Mouse (Mus musculus): Measurements from ENCODE around the gene Snx29. TPM values are rescaled to one million over a fixed set of nuclear protein-coding genes. Genes with fewer than 3 reads are reported as not detected.

Gene Snx29
- polyA plus RNA-seq, 1 experiment from 2014 or later = 12.5 TPM

DNA sequence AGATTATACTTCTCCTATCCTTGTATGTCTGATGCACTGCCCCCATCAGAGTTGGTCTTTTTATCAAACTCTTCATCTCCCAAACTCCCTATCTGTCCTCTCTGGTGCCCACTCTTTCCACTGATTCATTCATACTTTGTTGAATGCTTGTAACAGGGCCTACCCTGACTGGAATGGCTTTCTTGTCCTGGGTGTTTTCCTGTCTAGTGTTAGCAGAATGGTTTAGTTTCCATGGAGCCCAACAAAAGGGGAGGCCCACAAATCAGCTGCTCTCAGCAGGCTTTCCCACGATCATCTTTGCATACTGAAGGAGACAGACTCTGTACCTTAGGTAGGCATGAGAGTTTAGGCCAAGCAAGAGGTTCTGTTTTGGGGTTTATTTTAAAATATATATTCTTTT is 346.2 kb downstream of the Snx29 start:
- DNase-seq (ENCODE audit: low spot score) = no peak
- H3K27me3 ChIP-seq (ENCODE audit: low read depth, poor library complexity, severe bottlenecking) = no peaks in the 10 kb centered on the region
- no peak overlapping the region for H3K4me3 ChIP-seq
- no peaks in the 10 kb centered on the region for H3K9me3 ChIP-seq (replicated peaks)
- WGBS = 88% methylated on average over 1 of the region's 1 CpGs
- H3K36me3 ChIP-seq = no peaks in the 10 kb centered on the region
- H3K27ac ChIP-seq = no peak overlapping the region
- no peaks in the 10 kb centered on the region for H3K4me1 ChIP-seq

DNA sequence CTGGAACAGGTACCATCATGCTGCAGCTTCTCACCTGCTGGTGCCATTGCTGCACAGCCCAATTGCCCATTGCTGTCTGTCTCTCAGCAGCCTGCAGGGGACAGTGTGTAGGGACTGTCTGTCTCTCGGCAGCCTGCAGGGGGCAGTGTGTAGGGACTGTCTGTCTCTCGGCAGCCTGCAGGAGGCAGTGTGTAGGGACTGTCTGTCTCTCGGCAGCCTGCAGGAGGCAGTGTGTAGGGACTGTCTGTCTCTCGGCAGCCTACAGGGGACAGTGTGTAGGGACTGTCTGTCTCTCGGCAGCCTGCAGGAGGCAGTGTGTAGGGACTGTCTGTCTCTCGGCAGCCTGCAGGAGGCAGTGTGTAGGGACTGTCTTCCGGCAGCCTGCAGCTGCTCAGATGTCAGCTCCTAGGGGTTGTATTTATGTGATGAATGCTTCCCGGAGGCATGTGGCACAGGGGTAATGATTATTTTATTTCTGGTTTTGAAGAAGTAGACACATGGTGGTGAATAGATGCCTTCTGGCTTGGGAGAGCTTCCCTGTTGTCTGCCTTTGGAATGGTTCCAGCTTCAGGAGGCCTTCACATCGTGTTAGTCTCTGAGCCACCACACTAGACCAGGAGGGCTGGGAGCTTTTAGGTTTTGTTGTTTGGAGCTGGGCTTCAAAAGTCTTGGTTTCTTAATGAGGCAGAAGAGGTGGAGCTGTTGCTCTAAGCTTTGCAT is 347.7 kb downstream of the Snx29 start:
- DNase-seq (ENCODE audit: low spot score) = no peak
- no peaks in the 10 kb centered on the region for H3K4me1 ChIP-seq
- WGBS = 92% methylated on average over 9 of the region's 9 CpGs
- no peaks in the 10 kb centered on the region for H3K36me3 ChIP-seq
- H3K27me3 ChIP-seq (ENCODE audit: low read depth, poor library complexity, severe bottlenecking) = no peaks in the 10 kb centered on the region
- H3K27ac ChIP-seq = no peak overlapping the region
- no peak overlapping the region for H3K4me3 ChIP-seq
- no peaks in the 10 kb centered on the region for H3K9me3 ChIP-seq (replicated peaks)

DNA sequence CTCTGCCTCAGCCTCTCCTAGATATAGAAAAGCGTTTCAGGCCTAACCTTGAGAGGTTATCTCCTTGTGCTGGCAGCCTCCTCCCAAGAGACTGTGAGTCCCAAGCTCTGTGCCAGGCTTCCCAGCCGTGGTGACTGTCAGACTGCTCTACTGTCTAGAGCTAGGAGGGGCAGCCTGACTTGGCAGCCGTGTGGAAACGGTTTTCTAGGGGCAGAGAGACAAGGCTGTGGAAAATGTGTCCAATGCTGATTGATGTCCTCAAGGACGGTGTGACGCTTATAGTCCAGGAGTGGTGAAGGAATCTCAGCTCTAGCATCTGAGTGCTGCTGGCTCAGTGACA is 348.2 kb downstream of the Snx29 start:
- Histone ChIP-seq H3K27ac (no peak overlapping the region), H3K27me3 (ENCODE audit: low read depth, poor library complexity, severe bottlenecking) (no peaks in the 10 kb centered on the region), H3K4me3 (no peak overlapping the region), H3K4me1 (no peaks in the 10 kb centered on the region), H3K9me3 (replicated peaks) (no peaks in the 10 kb centered on the region), H3K36me3 (no peaks in the 10 kb centered on the region)
- no peak for DNase-seq (ENCODE audit: low spot score)
- 82% methylated on average over 6 of the region's 6 CpGs for WGBS

DNA sequence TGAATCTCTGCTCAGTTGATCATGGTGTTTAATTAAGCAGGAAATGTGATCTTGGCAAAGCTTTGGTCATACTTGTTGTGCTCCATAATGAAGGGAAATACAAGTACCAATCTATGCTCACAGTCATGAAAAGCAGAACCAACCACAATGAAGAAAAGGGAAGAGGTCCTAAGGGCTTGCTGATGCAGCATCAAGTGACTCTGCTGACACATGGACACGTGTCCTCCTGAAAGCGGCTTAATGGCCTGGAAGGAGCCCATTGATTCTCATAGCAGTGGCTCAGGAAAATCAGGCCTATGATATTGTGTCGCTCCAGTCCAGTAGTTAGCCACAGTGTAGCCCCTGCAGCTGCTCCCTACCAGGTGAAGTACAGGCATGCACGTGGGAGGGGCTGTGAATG is 353.3 kb downstream of the Snx29 start:
- no peaks in the 10 kb centered on the region for H3K4me1 ChIP-seq
- 71% methylated on average over 4 of the region's 4 CpGs for WGBS
- H3K4me3 ChIP-seq = no peak overlapping the region
- H3K36me3 ChIP-seq = no peaks in the 10 kb centered on the region
- H3K9me3 ChIP-seq (replicated peaks) = no peaks in the 10 kb centered on the region
- H3K27ac ChIP-seq = no peak overlapping the region
- DNase-seq (ENCODE audit: low spot score) = no peak
- H3K27me3 ChIP-seq (ENCODE audit: low read depth, poor library complexity, severe bottlenecking) = no peaks in the 10 kb centered on the region

DNA sequence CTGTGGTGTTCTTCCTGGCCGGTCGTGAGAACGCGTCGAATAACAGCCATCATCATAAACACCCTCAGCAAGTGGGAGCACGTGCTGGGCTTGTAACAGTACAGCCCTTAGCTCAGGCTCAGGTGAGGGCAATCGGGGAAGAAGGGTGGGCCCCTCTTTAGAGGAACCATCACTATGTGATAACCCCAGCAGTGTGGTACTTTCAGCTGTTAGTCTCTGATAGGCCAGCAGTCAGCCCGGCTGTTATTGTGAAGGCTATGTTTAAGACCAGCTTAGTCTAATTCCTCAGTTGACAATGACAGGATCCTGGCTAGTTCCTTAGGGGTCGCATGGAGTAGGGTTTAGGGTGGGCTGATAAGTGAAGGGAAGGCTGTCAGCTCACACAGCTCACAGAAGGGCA is 362.6 kb downstream of the Snx29 start:
- Histone ChIP-seq H3K36me3 (no peaks in the 10 kb centered on the region), H3K4me1 (no peaks in the 10 kb centered on the region), H3K27me3 (ENCODE audit: low read depth, poor library complexity, severe bottlenecking) (no peaks in the 10 kb centered on the region), H3K9me3 (replicated peaks) (no peaks in the 10 kb centered on the region), H3K4me3 (no peak overlapping the region), H3K27ac (no peak overlapping the region)
- DNase-seq (ENCODE audit: low spot score) = no peak
- 89% methylated on average over 9 of the region's 9 CpGs for WGBS

DNA sequence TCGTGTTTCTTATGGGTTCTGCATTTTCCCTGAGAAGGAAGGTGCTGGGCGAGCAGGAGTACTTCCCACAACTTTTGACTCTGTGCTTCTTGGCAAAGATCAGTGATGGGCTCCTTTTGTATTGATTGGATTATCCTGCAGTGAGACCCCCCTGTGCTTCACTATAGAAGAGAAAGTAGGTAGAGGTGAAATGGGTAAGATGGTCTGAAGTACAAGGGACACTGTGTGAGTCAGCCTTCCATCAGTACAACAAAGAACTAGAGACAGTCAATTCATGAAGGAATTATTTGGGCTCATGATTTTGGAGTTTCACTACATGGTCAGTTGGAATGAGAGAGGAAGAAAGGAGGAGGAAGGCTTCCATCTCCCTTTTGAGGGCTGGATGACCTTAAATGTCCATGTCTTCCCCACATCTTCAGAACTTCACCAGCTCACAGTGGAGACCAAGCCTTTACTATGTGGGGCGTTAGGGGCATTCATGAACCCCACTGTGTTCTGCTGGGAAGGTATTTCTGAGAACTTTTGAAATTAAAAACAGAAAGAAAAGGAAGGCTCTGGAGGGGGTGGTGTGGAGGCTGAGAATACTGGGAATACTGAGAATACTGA is 363.1 kb downstream of the Snx29 start:
- H3K36me3 ChIP-seq = no peaks in the 10 kb centered on the region
- no peak overlapping the region for H3K4me3 ChIP-seq
- H3K27ac ChIP-seq = no peak overlapping the region
- no peaks in the 10 kb centered on the region for H3K4me1 ChIP-seq
- WGBS = 88% methylated on average over 3 of the region's 3 CpGs
- H3K27me3 ChIP-seq (ENCODE audit: low read depth, poor library complexity, severe bottlenecking) = no peaks in the 10 kb centered on the region
- DNase-seq (ENCODE audit: low spot score) = no peak
- no peaks in the 10 kb centered on the region for H3K9me3 ChIP-seq (replicated peaks)

DNA sequence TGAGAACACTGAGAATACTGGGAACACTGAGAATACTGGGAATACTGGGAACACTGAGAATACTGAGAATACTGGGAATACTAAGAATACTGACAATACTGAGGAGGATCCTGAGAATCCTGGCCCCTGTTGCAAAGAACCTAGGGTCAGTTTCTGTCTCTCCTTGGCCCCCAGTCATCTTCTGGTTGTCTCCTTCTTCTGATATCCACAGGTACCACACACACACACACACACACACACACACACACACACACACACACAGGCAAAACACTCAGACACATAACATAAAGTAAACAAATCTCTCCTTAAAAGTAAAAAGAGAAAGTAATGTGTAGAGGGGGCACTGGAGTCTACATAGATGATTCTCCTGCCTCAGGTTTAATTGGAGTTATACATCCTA is 365.1 kb downstream of the Snx29 start:
- H3K9me3 ChIP-seq (replicated peaks) = no peaks in the 10 kb centered on the region
- H3K36me3 ChIP-seq = no peaks in the 10 kb centered on the region
- H3K4me3 ChIP-seq = no peak overlapping the region
- no peak for DNase-seq (ENCODE audit: low spot score)
- no peaks in the 10 kb centered on the region for H3K27me3 ChIP-seq (ENCODE audit: low read depth, poor library complexity, severe bottlenecking)
- no peaks in the 10 kb centered on the region for H3K4me1 ChIP-seq
- no peak overlapping the region for H3K27ac ChIP-seq

DNA sequence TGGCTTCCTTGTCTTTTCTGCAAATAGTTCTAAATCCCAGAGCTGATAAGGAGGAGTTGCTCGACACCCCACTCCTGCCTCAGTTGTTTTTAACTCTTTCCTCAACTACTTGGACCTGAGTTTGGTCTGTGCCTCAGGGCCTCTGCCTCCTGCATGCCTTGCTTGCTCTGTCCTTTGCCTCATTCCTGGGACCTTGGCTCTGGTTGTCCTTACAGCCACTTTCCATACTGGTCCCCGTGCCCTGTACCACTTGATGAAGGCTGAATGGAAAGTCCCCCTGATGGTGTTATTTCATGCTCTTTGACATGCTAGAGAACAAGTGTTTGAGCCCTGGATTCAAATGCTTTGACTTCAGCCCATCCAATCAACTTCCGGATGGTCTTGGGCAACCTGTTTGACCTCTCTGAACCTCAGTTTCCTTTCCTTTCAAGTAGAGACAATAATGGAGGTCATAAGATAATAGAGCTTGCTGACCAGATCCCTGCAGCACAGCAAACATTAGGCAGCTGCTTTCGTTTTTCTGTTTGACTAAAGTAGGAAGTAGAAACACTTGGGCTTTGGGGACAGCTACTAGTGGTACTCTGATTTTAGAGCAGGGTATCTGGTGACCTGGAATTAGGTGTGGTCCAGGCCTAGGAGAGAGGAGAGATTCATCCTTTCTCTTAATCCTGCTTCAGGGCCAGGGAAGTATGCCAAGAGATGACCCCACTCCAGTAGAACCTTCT is 365.7 kb downstream of the Snx29 start:
- WGBS = 71% methylated on average over 4 of the region's 4 CpGs
- Histone ChIP-seq H3K27me3 (ENCODE audit: low read depth, poor library complexity, severe bottlenecking) (no peaks in the 10 kb centered on the region), H3K4me3 (no peak overlapping the region), H3K36me3 (no peaks in the 10 kb centered on the region), H3K27ac (no peak overlapping the region), H3K9me3 (replicated peaks) (no peaks in the 10 kb centered on the region), H3K4me1 (no peaks in the 10 kb centered on the region)
- DNase-seq (ENCODE audit: low spot score) = no peak

DNA sequence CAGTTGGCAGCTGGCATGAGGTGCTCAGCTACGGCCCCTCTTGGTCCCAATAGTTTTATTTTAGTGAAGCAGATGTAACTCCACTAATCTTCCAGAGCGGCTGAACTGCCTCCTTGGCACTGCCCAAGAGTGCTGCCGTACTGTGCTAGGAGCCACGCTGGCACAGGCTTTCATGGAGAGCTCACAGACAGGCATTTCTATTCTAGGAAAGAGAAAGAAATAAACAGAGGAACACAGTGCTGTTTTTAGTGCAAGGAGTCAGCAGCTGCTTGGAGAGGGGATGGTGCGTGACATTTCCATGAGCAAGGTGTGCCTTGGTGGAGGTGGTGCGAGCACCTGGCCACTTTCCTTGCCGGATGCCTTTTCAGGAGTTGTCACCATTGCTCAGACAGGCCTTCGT is 367.4 kb downstream of the Snx29 start:
- 90% methylated on average over 8 of the region's 8 CpGs for WGBS
- no peak overlapping the region for H3K27ac ChIP-seq

DNA sequence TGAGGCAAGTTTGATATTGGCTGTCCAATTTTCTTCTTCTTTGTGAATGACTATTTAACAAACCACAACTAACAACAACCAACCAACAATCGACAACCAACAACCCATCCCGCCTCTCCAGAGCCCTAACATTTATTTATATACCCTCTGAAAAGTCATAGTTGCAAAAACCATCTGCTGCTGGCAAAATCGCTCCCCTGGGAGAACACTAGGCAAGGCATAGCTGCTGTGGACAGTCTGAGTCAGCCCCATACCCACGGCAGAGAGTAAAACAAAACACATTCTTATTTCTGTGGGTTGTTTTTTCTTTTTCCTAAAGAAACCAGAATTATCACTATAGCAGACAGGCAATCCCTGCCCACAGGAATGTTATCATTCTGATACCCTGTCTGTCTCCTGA is 368.0 kb downstream of the Snx29 start:
- Histone ChIP-seq H3K36me3 (no peaks in the 10 kb centered on the region), H3K4me1 (peaks cover 6% of the 10 kb centered on the region; the same call in 1 of the 2 replicates), H3K27me3 (ENCODE audit: low read depth, poor library complexity, severe bottlenecking) (no peaks in the 10 kb centered on the region), H3K4me3 (no peak overlapping the region), H3K9me3 (replicated peaks) (no peaks in the 10 kb centered on the region), H3K27ac (no peak overlapping the region)
- WGBS = 90% methylated on average over 4 of the region's 4 CpGs
- no peak for DNase-seq (ENCODE audit: low spot score)

More for the DNA sequence above, 367.4 kb downstream of the Snx29 start:
- H3K4me3 ChIP-seq = no peak overlapping the region
- no peaks in the 10 kb centered on the region for H3K36me3 ChIP-seq
- H3K27me3 ChIP-seq (ENCODE audit: low read depth, poor library complexity, severe bottlenecking) = no peaks in the 10 kb centered on the region
- no peaks in the 10 kb centered on the region for H3K9me3 ChIP-seq (replicated peaks)
- DNase-seq (ENCODE audit: low spot score) = no peak
- peaks cover 6% of the 10 kb centered on the region; the same call in 1 of the 2 replicates for H3K4me1 ChIP-seq

DNA sequence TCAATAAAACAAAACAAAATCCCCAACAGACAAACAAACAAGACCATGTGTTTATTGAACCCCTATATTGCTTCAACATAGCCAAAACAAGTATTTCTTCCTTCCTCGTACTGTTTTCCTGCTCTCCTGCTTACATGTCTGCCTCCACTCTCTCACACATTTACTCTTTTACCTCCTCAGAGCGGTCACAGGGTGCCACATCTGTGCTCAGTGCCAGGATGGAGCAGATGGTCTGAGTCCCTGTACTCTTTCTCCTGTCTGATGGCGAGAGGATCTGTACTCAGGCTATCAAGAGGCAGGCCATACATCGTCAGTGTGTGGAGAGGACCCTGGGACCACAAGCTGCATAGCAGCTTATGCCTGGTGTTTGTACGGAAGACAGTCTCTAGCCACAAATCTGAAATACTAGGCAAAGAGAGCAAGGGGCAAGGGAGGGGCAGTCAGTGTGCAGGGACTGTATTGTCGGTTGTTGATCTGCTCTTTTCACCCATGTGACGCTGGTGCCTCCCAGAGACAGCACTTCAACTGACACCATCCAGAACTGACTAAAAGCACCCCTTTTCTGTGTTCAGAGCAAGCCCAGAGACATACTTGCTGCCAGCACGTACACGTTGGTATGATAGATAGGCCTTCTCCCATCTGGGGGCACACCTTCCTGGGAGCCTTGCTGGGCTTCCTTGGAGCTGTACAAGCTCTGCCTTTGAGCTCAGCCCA is 368.9 kb downstream of the Snx29 start:
- WGBS = 69% methylated on average over 9 of the region's 9 CpGs

DNA sequence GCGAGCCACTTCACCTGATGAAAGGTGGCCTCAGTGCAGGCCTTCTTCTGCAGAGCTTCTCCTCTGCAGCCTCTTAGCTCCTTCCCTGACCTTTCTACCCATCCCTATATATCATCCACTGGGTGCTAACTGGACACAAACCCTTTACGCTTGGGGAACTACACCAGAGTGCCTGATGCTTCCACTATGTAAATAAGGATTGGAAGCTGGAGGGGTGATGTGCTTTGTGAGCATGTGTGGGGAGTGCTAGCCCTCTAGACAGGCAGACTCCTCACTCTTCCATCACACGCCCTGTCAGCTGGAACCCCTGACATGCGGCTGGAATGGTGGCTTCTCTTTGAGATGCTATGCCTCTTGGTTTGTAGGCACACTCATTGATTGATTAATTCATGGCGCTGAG is 370.0 kb downstream of the Snx29 start:
- no peak overlapping the region for H3K27ac ChIP-seq
- WGBS = 74% methylated on average over 5 of the region's 5 CpGs
- no peak for DNase-seq (ENCODE audit: low spot score)

More for the DNA sequence above, 368.9 kb downstream of the Snx29 start:
- H3K36me3 ChIP-seq = no peaks in the 10 kb centered on the region
- H3K4me3 ChIP-seq = no peak overlapping the region
- peaks cover 6% of the 10 kb centered on the region; the same call in 1 of the 2 replicates for H3K4me1 ChIP-seq
- H3K27ac ChIP-seq = no peak overlapping the region
- DNase-seq (ENCODE audit: low spot score) = no peak
- no peaks in the 10 kb centered on the region for H3K9me3 ChIP-seq (replicated peaks)
- H3K27me3 ChIP-seq (ENCODE audit: low read depth, poor library complexity, severe bottlenecking) = no peaks in the 10 kb centered on the region

DNA sequence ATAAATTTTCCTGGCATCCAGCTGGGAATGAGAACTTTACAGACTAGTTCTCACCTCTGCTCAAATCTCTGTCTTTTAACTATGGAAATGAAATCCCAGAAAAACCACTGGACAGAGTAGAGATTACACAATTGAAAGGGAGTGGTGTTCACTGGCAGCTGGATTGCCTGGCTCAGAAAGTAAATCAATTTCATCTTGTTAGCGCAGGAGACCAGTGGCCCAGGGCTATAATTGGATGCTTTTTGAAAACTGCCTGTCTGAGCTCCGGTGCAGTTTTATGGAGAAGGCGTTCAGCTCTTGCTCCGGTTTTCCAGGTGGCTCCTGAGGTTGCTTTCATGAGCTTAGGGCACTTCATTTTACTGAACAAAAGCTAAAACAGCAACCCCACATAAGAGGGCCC is 371.7 kb downstream of the Snx29 start:
- no peaks in the 10 kb centered on the region for H3K27me3 ChIP-seq (ENCODE audit: low read depth, poor library complexity, severe bottlenecking)
- H3K36me3 ChIP-seq = no peaks in the 10 kb centered on the region
- no peaks in the 10 kb centered on the region for H3K9me3 ChIP-seq (replicated peaks)
- DNase-seq (ENCODE audit: low spot score) = no peak
- H3K27ac ChIP-seq = no peak overlapping the region
- H3K4me3 ChIP-seq = no peak overlapping the region
- 65% methylated on average over 4 of the region's 4 CpGs for WGBS
- H3K4me1 ChIP-seq = peaks cover 6% of the 10 kb centered on the region; the same call in 1 of the 2 replicates

More for the DNA sequence above, 370.0 kb downstream of the Snx29 start:
- no peaks in the 10 kb centered on the region for H3K9me3 ChIP-seq (replicated peaks)
- no peaks in the 10 kb centered on the region for H3K27me3 ChIP-seq (ENCODE audit: low read depth, poor library complexity, severe bottlenecking)
- no peak overlapping the region for H3K4me3 ChIP-seq
- H3K36me3 ChIP-seq = no peaks in the 10 kb centered on the region
- peaks cover 6% of the 10 kb centered on the region; the same call in 1 of the 2 replicates for H3K4me1 ChIP-seq
